Mouse (Mus musculus): ENCODE measurements around the gene Rin1. TPM values are rescaled to one million over a fixed set of nuclear protein-coding genes. Genes with fewer than 3 reads are reported as not detected.

The Rin1 gene
- polyA plus RNA-seq, 1 experiment from 2014 or later = 4.4 TPM

- H3K4me1 ChIP-seq = peaks cover 6% of the 10 kb centered on the region; the same call in 1 of the 2 replicates
- H3K9ac ChIP-seq = peak within 1 kb of the TSS; percentile 54
- no peaks in the 10 kb centered on the region for H3K27me3 ChIP-seq
- peak; percentile 93 for ATAC-seq (ENCODE audit: insufficient number of reproducible peaks, low FRiP score, low TSS enrichment, low read depth)
- H3K27ac ChIP-seq (replicated peaks) = peak within 1 kb of the TSS; percentile 80
- H3K4me3 ChIP-seq (replicated peaks) = peak within 1 kb of the TSS; percentile 81
- WGBS = under 1% methylated on average over 62 of the region's 62 CpGs
- peak within 1 kb of the TSS; percentile 93 for H3K4me2 ChIP-seq (replicated peaks)
- no peaks in the 10 kb centered on the region for H3K9me3 ChIP-seq (replicated peaks)
- peaks cover 14% of the 10 kb centered on the region; the same call in 1 of the 2 replicates for H3K36me3 ChIP-seq
Observed at GRCm38 (mm10) chr19:5023621-5024479, 26.4 kb upstream of the Rin1 start, which contains the start of gene Slc29a2. Slc29a2 (plus strand) TSS chr19:5023860.

- Histone ChIP-seq H3K4me3 (replicated peaks) (no peak overlapping the region), H3K4me2 (replicated peaks) (no peak overlapping the region), H3K36me3 (peaks cover 28% of the 10 kb centered on the region), H3K27ac (replicated peaks) (no peak overlapping the region), H3K4me1 (peaks cover 6% of the 10 kb centered on the region; the same call in 1 of the 2 replicates), H3K9ac (no peak overlapping the region), H3K9me3 (replicated peaks) (no peaks in the 10 kb centered on the region), H3K27me3 (no peaks in the 10 kb centered on the region)
- 92% methylated on average over 8 of the region's 8 CpGs for WGBS
- no peak for ATAC-seq (ENCODE audit: insufficient number of reproducible peaks, low FRiP score, low TSS enrichment, low read depth)
Observed at GRCm38 (mm10) chr19:5026111-5026510, 24.2 kb upstream of the Rin1 start.

- Histone ChIP-seq H3K27me3 (no peaks in the 10 kb centered on the region), H3K36me3 (peaks cover 28% of the 10 kb centered on the region), H3K9me3 (replicated peaks) (no peaks in the 10 kb centered on the region), H3K4me2 (replicated peaks) (no peak overlapping the region), H3K4me3 (replicated peaks) (no peak overlapping the region), H3K9ac (no peak overlapping the region), H3K4me1 (peaks cover 5% of the 10 kb centered on the region; the same call in 1 of the 2 replicates), H3K27ac (replicated peaks) (no peak overlapping the region)
- no peak for ATAC-seq (ENCODE audit: insufficient number of reproducible peaks, low FRiP score, low TSS enrichment, low read depth)
- WGBS = 68% methylated on average over 3 of the region's 3 CpGs
Observed at GRCm38 (mm10) chr19:5032686-5033085, 17.6 kb upstream of the Rin1 start.

DNA sequence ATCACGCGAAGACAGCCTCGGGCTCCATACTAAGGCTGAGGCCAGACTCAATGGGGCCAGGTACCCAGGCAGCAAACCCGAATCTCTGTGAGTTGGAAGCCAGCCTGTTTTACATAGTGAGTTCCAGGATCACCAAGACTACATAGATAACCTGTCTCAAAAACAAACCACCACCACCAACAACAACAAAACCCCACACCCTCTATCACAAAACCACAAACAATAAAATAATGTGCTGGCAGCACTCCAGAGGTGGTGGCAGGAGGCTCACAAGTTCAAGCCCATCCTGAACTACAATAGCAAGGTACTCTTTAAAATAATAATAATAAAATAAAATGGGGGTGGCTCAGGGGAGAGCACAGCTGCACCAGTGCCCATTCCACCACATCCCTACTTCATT lies 13.7 kb upstream of the Rin1 start:
- no peak overlapping the region for H3K4me2 ChIP-seq (replicated peaks)
- H3K4me3 ChIP-seq (replicated peaks) = no peak overlapping the region
- no peak overlapping the region for H3K9ac ChIP-seq
- 68% methylated on average over 4 of the region's 4 CpGs for WGBS
- H3K4me1 ChIP-seq = peaks cover 27% of the 10 kb centered on the region
- H3K27ac ChIP-seq (replicated peaks) = no peak overlapping the region
- ATAC-seq (ENCODE audit: insufficient number of reproducible peaks, low FRiP score, low TSS enrichment, low read depth) = no peak
- no peaks in the 10 kb centered on the region for H3K27me3 ChIP-seq
- no peaks in the 10 kb centered on the region for H3K9me3 ChIP-seq (replicated peaks)
- peaks cover 6% of the 10 kb centered on the region for H3K36me3 ChIP-seq

DNA sequence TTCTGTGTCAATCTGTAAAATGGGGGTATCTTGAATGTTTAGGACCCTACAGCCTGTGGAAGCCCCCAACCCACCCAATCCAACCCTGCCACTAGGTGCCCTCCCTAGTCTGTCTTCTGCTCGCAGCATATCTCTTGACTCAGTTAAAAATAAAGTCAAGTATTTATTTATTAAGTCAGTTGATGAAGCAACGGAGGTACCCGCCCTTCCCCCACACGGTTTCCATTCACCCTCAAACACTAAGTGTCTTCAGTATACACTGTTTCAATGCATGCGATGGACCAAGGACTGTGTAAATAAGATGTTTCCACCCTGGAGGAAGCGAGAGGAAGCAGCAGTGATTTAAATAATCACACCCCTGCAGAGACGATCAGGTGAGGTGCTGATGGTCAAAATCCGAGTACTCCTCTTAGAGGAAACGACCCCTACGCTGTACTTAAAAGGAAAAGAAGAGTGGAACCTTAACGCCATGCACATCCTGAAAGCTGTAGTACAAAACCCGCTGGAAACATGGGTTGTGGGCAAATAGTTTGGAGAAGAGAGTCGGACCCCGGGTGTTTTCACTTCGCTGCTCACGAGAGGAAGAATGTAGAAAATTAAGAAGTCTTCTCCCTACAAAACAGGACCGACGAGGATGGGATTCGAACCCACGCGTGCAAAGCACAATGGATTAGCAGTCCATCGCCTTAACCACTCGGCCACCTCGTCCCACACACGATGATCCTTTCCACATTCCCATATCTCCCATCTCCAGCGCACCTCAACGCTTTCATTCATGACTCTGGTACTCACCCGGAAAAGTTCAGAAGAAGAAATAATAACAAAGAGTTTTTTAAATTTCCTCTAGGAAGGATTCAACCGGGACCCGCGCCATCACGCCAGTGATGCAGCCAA lies 12.4 kb upstream of the Rin1 start:
- Histone ChIP-seq H3K27ac (replicated peaks) (peak overlapping the region; percentile 85), H3K27me3 (no peaks in the 10 kb centered on the region), H3K4me3 (replicated peaks) (peak overlapping the region; percentile 71), H3K9ac (peak overlapping the region; percentile 98), H3K4me1 (peaks cover 39% of the 10 kb centered on the region), H3K9me3 (replicated peaks) (no peaks in the 10 kb centered on the region), H3K4me2 (replicated peaks) (peak overlapping the region; percentile 95), H3K36me3 (0 out of 2 replicates have a peak, but pooled peaks cover 3% of the 10 kb centered on the region)
- ATAC-seq (ENCODE audit: insufficient number of reproducible peaks, low FRiP score, low TSS enrichment, low read depth) = peak; percentile 41; the same call in 1 of the 2 replicates
- 4% methylated on average over 32 of the region's 32 CpGs for WGBS

DNA sequence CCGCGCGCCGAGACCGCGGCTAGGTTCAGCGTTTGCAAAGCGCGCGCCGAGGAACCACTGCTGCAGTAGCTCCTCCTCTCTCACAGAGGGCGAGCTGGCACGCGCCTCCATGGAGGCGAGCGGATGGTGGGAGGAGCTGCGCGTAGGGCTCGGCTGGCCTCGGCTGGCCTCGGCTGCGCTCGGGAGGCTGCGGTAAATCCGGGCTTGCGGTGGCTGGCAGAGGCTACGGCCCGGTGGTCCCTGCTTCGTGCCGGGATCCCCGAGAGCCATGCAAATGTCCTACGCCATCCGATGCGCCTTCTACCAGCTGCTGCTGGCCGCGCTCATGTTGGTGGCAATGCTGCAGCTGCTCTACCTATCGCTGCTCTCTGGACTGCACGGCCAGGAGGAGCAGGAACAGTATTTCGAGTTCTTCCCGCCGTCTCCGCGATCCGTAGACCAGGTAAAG lies 11.5 kb upstream of the Rin1 start, which contains the start of the genes B4gat1 and AC124502.3:
B4gat1 (plus strand) TSS at position 118 of the 448 bp plus-strand sequence.
AC124502.3 (plus strand) TSS at position 183 of the 448 bp plus-strand sequence.
- H3K4me3 ChIP-seq (replicated peaks) = peak within 1 kb of the TSS; percentile 71
- H3K9me3 ChIP-seq (replicated peaks) = no peaks in the 10 kb centered on the region
- peak within 1 kb of the TSS; percentile 85 for H3K27ac ChIP-seq (replicated peaks)
- WGBS = under 1% methylated on average over 44 of the region's 44 CpGs
- H3K9ac ChIP-seq = peak within 1 kb of the TSS; percentile 98
- peak within 1 kb of the TSS; percentile 95 for H3K4me2 ChIP-seq (replicated peaks)
- H3K4me1 ChIP-seq = peaks cover 39% of the 10 kb centered on the region
- no peaks in the 10 kb centered on the region for H3K27me3 ChIP-seq
- peak; percentile 88 for ATAC-seq (ENCODE audit: insufficient number of reproducible peaks, low FRiP score, low TSS enrichment, low read depth)
- H3K36me3 ChIP-seq = 0 out of 2 replicates have a peak, but pooled peaks cover 8% of the 10 kb centered on the region

DNA sequence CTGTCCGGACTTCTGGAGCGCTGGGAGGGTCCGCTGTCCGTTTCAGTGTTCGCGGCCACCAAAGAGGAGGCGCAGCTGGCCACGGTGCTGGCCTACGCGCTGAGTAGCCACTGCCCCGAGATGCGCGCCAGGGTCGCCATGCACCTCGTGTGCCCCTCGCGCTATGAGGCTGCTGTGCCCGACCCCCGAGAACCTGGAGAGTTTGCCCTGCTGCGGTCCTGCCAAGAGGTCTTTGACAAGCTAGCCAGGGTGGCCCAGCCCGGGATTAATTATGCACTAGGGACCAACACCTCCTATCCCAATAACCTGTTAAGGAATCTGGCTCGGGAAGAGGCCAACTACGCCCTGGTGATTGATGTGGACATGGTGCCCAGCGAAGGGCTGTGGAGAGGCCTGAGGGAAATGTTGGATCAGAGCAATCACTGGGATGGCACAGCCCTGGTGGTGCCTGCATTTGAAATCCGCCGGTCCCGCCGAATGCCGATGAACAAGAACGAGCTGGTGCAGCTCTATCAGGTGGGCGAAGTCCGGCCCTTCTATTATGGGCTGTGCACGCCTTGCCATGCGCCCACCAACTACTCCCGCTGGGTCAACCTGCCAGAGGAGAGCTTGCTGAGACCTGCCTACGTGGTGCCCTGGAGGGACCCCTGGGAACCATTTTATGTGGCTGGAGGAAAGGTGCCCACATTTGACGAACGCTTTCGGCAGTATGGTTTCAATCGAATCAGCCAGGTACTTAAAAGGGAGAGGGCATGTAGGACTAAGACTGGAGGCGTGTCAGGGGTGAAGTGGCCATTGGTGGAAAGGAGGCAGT lies 10.8 kb upstream of the Rin1 start:
- peak overlapping the region; percentile 98 for H3K9ac ChIP-seq
- peaks cover 39% of the 10 kb centered on the region for H3K4me1 ChIP-seq
- no peaks in the 10 kb centered on the region for H3K9me3 ChIP-seq (replicated peaks)
- peak; percentile 7; the same call in 1 of the 2 replicates for ATAC-seq (ENCODE audit: insufficient number of reproducible peaks, low FRiP score, low TSS enrichment, low read depth)
- H3K4me2 ChIP-seq (replicated peaks) = peak overlapping the region; percentile 95
- WGBS = 10% methylated on average over 41 of the region's 41 CpGs
- peak overlapping the region; percentile 85 for H3K27ac ChIP-seq (replicated peaks)
- H3K4me3 ChIP-seq (replicated peaks) = peak overlapping the region; percentile 71
- 0 out of 2 replicates have a peak, but pooled peaks cover 8% of the 10 kb centered on the region for H3K36me3 ChIP-seq
- H3K27me3 ChIP-seq = no peaks in the 10 kb centered on the region

DNA sequence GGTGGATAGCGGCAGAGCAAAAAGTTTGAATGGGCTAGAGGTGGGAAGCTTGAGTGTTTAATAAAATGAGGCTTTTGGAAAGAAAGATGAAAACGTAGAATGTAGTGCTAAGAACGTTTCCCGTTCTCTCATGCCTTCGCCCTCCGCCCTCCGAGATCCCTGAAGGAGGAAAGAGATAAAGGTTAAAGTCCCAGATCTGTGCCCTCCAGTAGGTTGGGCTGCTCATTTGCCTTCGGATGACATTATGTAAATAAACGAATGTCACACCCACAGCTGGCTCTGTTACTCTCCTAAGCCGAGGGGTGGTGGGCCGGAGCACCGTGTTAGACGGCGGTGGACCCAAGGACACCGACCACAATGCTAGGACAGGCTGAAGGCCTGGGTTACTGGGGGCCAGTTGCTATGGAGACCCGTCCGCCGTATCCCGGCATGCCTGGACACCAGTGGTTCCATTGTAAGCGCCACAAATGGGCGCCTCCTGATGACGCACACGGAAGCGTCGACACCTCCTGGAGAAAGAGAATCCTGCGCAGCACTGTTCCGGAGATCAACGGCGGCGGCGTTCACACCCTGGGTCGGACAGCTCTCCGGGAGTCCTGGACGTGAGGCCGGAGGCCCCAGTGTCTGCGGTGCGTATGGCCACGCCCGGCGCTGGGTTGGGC lies 9.3 kb upstream of the Rin1 start, which contains the start of gene Brms1:
Brms1 (plus strand) TSS at position 493 of the 662 bp plus-strand sequence.
- H3K4me2 ChIP-seq (replicated peaks) = peak within 1 kb of the TSS; percentile 95
- peak; percentile 68 for ATAC-seq (ENCODE audit: insufficient number of reproducible peaks, low FRiP score, low TSS enrichment, low read depth)
- H3K9ac ChIP-seq = peak within 1 kb of the TSS; percentile 64
- no peaks in the 10 kb centered on the region for H3K9me3 ChIP-seq (replicated peaks)
- peaks cover 39% of the 10 kb centered on the region for H3K4me1 ChIP-seq
- H3K36me3 ChIP-seq = peaks cover 12% of the 10 kb centered on the region; the same call in 1 of the 2 replicates
- no peaks in the 10 kb centered on the region for H3K27me3 ChIP-seq
- H3K27ac ChIP-seq (replicated peaks) = peak within 1 kb of the TSS; percentile 59
- H3K4me3 ChIP-seq (replicated peaks) = peak within 1 kb of the TSS; percentile 71
- 6% methylated on average over 40 of the region's 40 CpGs for WGBS

GRCm38 (mm10) chr19:5041588-5041987 lies 8.7 kb upstream of the Rin1 start:
- peaks cover 18% of the 10 kb centered on the region for H3K36me3 ChIP-seq
- whole genome bisulfite sequencing = 2% methylated on average over 16 of the region's 16 CpGs
- H3K27me3 ChIP-seq = no peaks in the 10 kb centered on the region
- H3K27ac ChIP-seq (replicated peaks) = peak overlapping the region; percentile 59
- H3K9ac ChIP-seq = peak overlapping the region; percentile 64
- no peaks in the 10 kb centered on the region for H3K9me3 ChIP-seq (replicated peaks)
- ATAC-seq (ENCODE audit: insufficient number of reproducible peaks, low FRiP score, low TSS enrichment, low read depth) = peak; percentile 4; the same call in 1 of the 2 replicates
- peak overlapping the region; percentile 95 for H3K4me2 ChIP-seq (replicated peaks)
- peak overlapping the region; percentile 71 for H3K4me3 ChIP-seq (replicated peaks)
- peaks cover 39% of the 10 kb centered on the region for H3K4me1 ChIP-seq
